Mouse (Mus musculus) megakaryocyte, adult 5-6 weeks (primary cell): ENCODE results near the gene Zfp266. TPM values are rescaled to one million over a fixed set of nuclear protein-coding genes. Genes with fewer than 3 reads are reported as not detected.

Experiments used
- ATAC-seq: 2 replicates; pipeline ENCODE4 v1.8.0; 2016; ENCODE audit warnings: mild to moderate bottlenecking, inconsistent platforms; ENCODE audit not compliant: poor library complexity, severe bottlenecking
- total RNA-seq, 2 experiments: library from RNA; stranded (forward) in 1 of 2; stranded (reverse) in 1 of 2; fragments of 153-499, 151-499 nt in 1 of 2; fragments of 221-1000, 200-1000 nt in 1 of 2; gene quantifications; 2 replicates each; pipeline versions ENCODE4 v1.2.3 to v1.2.4; 2015 to 2017

Zfp266 gene
- total RNA-seq, 2 experiments from 2014 or later, result 21.0 to 24.3 TPM

- ATAC-seq, result peak; percentile 92
These were observed 28.5 kb downstream of the Zfp266 start, which contains the start of gene Zfp426 for GRCm38 (mm10) chr9:20492527-20493233. Zfp426 (minus strand) TSS chr9:20492746.

- no peak for ATAC-seq
These were observed 29.2 kb downstream of the Zfp266 start for GRCm38 (mm10) chr9:20491858-20492526.

- no peak for ATAC-seq
These were observed 31.7 kb downstream of the Zfp266 start for GRCm38 (mm10) chr9:20489536-20489935.

GRCm38 (mm10) chr9:20479396-20479795 lies 41.8 kb downstream of the Zfp266 start:
- ATAC-seq, result no peak

GRCm38 (mm10) chr9:20476632-20477031 lies 44.6 kb downstream of the Zfp266 start:
- ATAC-seq, result no peak

- ATAC-seq, result peak; percentile 96
These were observed 54.3 kb downstream of the Zfp266 start for GRCm38 (mm10) chr9:20466761-20467442.

- ATAC-seq, result peak; percentile 98
These were observed 61.6 kb downstream of the Zfp266 start, which contains the start of gene Zfp26 for GRCm38 (mm10) chr9:20459377-20460317. Zfp26 (minus strand) TSS chr9:20460162.

- ATAC-seq, result no peak
These were observed 67.6 kb downstream of the Zfp266 start for GRCm38 (mm10) chr9:20453647-20454046.

GRCm38 (mm10) chr9:20451493-20451892 lies 69.7 kb downstream of the Zfp266 start:
- no peak for ATAC-seq

Other genes with a start within 250 kb of the Zfp266 start
- gene Olfr39, start 239.1 kb downstream of the Zfp266 start, total RNA-seq (2015), result not detected in 2 replicates
- not detected in 2 replicates for gene Olfr39, start 239.1 kb downstream of the Zfp266 start, total RNA-seq (2017)
- gene Olfr873, start 222.9 kb downstream of the Zfp266 start, total RNA-seq (2015), result not detected in 2 replicates
- gene Olfr873, start 222.9 kb downstream of the Zfp266 start, total RNA-seq (2017), result not detected in 2 replicates
- gene Olfr18, start 185.3 kb downstream of the Zfp266 start, total RNA-seq (2015), result not detected in 2 replicates
- not detected in 2 replicates for gene Olfr18, start 185.3 kb downstream of the Zfp266 start, total RNA-seq (2017)
- gene Zfp560, start 136.2 kb downstream of the Zfp266 start, total RNA-seq (2015), result 7.1 and 9.2 TPM in 2 replicates
- 0.70 and 4.5 TPM in 2 replicates for gene Zfp560, start 136.2 kb downstream of the Zfp266 start, total RNA-seq (2017)
- 23.0 and 27.1 TPM in 2 replicates for gene Zfp26, start 61.3 kb downstream of the Zfp266 start, total RNA-seq (2015)
- 33.0 and 36.9 TPM in 2 replicates for gene Zfp26, start 61.3 kb downstream of the Zfp266 start, total RNA-seq (2017)
- gene Zfp426, start 28.7 kb downstream of the Zfp266 start, total RNA-seq (2015), result 18.6 and 22.3 TPM in 2 replicates
- 20.8 and 23.6 TPM in 2 replicates for gene Zfp426, start 28.7 kb downstream of the Zfp266 start, total RNA-seq (2017)
- 11.7 and 12.8 TPM in 2 replicates for gene Zfp846, start 59.9 kb upstream of the Zfp266 start, total RNA-seq (2015)
- 7.0 and 8.0 TPM in 2 replicates for gene Zfp846, start 59.9 kb upstream of the Zfp266 start, total RNA-seq (2017)
- 455 and 486 TPM in 2 replicates for gene Ubl5, start 121.5 kb upstream of the Zfp266 start, total RNA-seq (2015)
- 123 and 127 TPM in 2 replicates for gene Ubl5, start 121.5 kb upstream of the Zfp266 start, total RNA-seq (2017)
- gene Fbxl12, start 123.3 kb upstream of the Zfp266 start, total RNA-seq (2015), result 14.4 and 20.1 TPM in 2 replicates
- gene Fbxl12, start 123.3 kb upstream of the Zfp266 start, total RNA-seq (2017), result 4.1 and 4.5 TPM in 2 replicates
- 10.2 and 10.6 TPM in 2 replicates for gene Pin1, start 130.7 kb upstream of the Zfp266 start, total RNA-seq (2015)
- 7.5 and 9.8 TPM in 2 replicates for gene Pin1, start 130.7 kb upstream of the Zfp266 start, total RNA-seq (2017)
- gene Olfm2, start 224.9 kb upstream of the Zfp266 start, total RNA-seq (2015), result not detected in 2 replicates
- gene Olfm2, start 224.9 kb upstream of the Zfp266 start, total RNA-seq (2017), result not detected in 2 replicates